Mouse (Mus musculus) embryo, embryonic 11 days (tissue): Measurements from ENCODE around the gene Dek.

Source experiments
- DNase-seq: peaks from one replicate; pipeline ENCODE4 v3.0.0-alpha.2; 2015

Dek gene

DNA sequence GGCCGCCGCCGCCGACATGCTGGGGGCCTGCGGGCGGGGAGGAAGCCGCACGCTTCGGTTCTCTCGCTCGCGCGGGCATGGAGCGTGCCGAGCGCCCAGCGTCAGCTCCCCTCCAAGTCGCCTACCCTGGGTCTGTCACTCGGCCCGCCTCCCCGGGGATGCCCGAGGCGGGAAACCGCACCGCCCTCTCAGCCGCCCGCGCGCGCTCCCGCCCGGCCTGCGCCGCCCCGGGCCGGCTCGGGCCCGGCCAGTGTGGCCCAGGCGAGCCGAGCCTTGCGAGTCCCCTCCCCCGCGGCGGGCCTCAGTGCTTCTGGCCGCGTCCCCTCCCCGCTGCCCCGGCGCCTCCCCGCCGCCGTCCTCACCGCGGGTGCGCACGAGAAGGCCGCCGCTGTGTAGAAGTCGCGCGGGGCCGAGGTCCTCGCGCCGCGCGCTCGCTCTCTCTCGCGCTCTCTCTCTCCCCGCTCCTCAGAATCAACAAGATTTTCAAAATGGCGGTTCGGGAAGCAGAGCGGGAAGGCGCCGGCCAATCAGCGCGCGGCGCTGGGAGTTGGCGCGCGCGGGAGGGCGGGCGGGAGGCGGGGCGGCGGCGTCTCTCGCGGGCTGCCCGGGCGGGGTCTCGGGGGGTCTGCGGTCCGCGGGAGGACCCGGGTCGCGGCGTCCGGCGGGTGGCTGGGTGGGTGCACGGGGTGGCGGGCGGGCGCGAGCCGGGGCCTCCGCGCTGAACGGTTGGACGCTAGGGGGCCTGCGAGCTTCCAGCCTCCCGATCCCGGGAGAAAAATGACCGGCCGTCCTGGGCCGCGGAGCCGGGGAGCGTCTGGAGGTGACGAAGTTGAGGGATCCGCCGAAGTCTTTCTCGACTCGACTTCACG is at the start of gene Dek:
Gene Dek (minus strand): TSS at position 491 of the 869 bp plus-strand sequence.
- peak; percentile 96 for DNase-seq

DNA sequence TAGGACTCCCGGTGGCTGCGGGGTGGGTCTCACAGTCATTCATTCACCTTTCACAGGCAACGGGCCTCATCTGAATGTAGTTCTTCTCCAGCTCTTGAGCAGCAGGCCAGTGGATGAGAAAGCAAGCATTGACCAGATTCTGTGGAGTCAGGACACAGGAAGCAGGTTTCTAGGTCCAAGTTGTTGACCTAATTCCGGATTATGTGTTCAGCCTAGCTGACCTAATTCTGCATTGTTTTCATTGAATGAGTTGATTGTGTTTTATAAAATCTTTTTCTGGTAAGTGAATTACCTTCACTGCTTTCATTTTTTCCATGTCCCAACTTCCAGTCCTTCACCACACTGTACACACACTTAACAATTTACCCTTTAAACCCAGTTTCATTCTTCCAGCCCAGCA is 48.9 kb upstream of the Dek start:
- DNase-seq, result no peak

DNA sequence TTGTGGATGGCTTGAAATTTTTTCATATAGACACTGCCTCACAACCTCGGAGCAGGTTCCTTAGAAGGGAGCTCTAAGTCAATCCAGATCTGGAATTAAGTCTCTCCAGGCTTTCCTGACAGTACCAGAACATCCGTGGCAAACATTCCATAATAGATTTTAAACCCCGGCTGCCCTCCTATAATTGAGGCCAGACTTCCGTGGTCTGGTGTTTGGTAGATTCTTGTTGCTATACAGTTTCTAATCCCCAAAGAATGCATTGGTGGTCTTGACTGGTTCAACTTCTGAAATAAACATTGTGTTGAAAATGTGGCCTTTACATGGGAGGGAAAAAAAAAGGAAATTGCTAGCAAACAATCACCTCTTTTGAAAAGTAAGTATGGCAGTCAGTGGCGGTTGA is 47.2 kb upstream of the Dek start:
- peak; percentile 31 for DNase-seq

DNA sequence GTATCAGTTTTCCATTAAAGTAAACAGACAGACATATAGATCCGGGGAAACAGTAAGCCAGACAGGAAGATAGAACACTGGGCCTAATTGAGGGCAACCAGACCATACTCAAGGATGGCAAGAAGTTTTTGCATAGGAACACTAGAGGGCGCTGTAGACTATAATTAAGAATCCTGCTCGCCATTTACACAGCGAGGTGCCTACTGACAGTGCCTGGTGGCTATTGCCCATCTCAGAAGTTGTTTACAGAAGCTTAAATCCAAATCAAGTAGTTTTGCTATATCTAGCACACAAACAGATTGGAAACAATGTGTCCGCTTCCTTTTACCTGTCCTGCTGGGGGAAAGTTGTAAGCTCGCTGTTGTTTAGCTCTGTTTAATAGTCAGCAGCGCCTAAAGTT is 46.4 kb upstream of the Dek start:
- DNase-seq, result peak; percentile 90

DNA sequence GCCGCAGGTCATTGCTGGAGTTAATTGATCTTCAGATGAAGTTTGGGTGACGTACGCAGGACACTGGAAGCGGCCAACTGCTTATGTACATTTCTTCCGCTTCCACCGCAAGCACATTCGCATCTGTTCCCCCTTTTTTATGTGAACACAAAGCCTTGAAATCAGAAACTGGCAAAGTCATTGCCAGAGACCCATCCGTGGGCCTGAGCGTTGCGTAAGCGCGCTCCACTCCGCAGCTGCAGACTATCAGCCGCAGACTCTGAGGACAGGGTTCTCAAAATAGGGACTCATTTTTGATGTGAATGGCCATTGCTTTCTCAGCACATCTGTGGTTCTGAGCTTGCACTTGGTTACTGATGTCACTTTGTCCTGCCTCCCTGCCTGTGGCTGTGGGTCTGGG is 45.1 kb upstream of the Dek start:
- no peak for DNase-seq

DNA sequence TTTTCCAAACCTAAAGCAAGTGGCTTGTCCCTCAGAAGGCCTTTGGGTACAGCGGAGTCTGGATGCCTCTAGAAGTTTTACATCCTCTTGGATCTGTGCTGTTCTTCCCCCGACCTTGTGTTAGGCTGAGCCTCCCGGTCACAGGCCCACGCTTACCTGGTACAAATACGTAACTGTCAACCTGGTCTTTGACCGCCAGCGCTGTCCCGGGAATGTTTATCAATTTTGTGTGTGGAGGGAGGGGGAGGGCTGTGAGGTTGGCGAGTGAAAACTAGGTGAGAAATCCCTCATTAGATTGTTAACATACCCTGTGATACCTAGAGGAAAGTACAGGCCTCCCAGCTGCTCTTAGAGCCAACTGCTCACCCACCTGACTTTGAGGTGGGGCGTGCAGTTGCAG is 44.0 kb upstream of the Dek start:
- DNase-seq, result no peak

DNA sequence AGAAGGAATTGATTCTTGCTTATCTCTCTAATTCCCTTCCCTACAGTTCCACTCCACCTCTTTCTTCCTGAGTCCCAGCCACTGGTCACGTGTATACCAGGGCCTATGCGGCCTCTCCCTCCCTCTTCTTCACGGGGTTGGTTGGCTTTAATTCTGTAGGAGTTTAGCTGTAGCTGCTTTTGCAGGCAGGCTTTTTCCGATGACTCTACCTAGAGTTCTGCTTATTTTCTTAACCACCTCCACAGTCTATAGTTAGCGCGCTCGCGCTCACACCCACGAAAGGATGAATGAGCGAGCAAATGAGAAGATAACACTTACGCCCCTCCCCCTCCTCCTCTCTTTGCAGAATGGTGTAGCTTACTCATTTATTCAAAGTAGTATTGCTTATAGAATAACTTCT is 42.6 kb upstream of the Dek start:
- no peak for DNase-seq

DNA sequence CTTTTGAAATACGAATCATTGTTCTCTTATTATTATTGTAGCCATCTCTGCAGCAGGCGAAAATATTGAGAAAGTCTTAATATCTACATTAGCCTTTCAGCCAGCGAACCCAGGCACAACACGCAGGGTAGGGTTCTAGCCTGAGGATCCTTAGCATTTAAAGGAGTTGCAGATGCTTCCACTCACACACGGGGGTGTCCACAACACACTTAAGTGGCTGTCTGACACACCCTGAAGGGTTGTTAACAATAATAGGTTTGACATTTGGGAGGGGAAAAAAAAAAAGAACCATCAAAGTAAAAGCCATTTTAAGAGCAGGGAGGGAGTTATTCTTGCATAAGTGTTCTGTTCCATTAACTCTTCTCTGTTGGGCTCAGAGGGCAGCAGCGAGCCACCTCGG is 40.4 kb upstream of the Dek start:
- DNase-seq, result no peak

DNA sequence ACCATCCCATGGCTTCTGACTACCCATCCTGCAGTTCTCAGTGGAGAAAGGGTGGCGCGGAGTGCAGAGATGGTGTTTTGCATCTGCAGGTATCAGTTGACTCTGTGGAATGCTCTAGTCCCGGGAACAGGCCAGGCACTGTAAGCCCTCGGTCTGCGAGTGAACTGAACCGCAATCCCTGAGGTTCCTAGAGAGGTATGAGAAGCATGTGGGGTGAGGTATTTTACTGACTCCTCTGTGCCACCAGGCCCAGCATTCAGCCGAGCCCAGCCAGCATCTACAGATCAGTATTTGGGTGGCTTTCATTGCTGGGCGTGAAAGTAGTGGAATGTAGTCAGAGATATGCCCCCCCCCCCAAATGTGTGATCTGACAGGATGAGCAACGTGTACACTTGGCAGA is 39.9 kb upstream of the Dek start:
- DNase-seq, result no peak

DNA sequence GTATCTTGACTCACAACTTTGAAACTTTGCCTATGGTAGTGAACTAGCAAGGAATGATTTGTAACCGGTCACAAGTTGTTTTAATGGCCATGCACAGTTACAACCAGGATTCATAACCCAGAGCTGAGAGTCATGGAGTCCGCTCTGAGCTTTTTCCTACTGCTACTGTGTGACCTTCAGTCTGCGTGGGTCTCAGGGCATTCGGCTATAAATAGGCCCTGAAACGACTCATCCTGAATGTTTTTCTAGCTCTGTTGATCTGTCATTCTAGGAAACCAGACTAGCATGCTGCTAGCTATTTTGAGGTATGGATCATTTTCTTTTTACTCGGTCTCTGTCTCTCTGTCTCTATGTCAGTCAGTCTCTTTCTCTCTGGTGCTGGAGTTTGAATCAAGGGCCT is 36.8 kb upstream of the Dek start:
- no peak for DNase-seq

DNA sequence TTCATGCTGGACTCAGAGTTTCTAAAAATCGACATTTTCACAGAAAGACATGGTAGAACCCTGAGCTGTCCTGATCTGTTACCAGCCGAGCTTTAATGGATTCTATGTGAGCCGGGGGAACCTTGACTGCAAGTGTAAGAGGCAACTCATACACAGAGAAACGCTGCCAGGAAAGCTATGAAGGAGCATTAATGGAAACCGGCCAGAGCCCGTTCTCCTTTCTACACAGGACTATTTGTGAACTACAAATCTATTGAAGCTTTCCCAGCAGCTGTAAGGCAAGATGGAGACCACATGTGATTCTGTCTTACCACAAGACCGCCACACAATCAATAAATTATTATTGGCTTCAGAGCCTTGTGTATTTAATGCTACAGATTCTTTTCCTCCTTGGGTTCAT is 29.7 kb upstream of the Dek start:
- no peak for DNase-seq

DNA sequence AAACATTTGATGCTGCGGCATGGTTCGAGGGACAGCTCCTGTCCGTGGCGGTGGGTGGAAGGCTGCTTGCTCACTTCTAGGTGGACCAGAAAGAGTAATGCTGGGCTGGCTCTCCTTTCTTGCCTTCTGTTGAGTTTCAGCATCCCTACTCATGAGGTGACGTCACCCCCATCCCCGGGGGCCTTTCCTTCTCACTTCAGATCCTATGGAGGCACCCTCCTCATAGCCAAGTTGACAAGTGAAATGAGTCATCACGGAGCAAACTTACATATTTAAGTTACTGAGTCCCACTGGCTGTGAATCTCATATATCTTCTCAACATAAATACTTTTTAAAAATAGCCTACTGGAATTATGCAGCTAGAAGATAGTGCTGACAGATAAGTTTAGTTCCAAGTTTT is 28.8 kb upstream of the Dek start:
- no peak for DNase-seq

DNA sequence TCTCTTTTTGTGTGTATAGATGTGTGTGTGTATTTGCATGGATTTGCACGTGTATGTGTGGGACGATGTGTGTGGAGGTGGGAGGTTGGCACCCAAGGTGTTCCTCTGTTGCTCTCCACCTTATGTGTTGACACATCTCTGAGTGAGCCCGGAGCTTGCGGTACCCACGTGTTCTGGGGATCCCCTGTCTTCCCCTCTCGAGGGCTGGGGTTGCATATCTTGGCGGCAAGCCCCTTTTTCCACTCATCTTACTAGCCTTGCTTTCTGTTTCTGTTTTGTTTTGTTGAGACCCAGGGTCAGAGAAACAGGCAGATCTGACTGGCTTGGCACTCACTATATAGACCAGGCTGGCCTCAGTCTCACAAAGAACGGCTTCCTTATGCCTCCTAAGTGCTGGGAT is 27.1 kb upstream of the Dek start:
- no peak for DNase-seq

DNA sequence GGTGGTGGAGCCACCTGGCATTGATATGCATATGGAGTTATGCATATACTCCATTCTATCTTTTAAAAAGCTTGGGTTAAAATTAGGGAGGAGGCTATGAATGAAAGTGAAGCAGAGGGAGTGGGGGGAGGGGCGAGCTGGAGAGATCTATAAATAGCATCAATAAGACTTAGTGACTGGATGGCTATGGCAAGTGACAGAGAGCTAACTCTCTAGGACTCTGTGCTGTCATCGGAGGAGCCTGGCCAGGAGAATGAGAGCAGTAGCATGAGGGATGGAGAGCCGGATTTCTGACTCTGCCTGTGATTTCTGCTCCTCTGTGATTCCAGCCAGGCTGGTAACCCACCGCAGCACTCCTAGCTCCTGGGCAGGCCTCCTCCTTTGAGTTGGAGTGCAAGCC is 23.1 kb upstream of the Dek start:
- no peak for DNase-seq

DNA sequence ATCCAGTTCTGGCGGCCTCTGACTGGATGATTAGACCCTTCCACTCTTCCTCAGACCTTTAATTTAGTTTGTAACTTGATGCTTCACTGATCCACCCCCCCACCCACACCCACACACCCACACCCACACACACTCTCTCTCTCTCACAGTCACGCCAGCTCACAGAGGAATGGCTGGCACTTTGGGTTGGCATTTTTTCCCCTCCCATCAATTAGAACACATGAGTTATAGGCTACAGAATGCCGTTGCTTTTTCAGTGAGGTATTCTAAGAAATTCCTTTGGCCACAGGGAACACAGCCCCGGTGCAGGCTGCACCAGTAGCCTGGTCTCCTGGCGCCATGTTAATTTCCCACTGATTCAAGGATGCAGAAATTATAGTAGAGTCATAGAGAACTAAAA is 19.6 kb upstream of the Dek start:
- DNase-seq, result no peak

DNA sequence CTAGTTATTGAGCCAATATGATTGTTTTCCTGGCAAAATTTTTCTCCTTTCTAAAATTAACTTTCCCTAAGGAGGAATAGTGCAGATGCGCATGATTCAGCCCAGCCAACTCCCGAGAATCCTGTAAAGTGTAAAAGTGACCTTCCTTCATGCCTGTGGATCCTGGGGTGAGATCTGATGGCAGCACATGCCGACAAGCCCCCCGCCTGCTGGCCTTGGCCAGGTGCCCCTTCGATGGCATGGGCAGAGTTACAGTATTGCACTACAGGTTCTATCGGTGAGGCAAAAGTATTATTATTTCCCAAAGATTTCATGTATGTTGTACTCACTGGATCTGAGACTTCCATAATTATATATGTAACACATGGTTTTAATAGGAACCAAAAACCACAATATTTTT is 19.0 kb upstream of the Dek start:
- DNase-seq, result no peak

DNA sequence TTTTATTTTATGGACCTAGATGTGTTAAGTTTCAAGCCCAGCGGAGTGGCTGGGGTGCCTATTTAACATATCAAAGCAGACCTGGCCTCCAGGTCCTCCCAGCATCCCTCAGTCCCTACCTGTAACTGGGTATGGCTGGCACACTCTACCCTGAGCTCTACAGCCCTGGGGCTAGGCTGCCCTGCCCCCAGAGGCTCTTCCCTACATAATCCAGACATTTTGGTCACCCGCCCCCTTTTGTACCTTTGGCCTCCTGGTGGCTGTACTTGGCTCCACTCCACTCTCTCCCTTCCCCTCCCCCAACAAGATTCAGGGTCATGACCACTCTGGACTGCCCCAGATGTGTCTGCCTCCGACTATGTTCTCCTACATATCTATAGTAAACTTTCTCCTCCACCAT is 18.4 kb upstream of the Dek start:
- DNase-seq, result peak; percentile 47

DNA sequence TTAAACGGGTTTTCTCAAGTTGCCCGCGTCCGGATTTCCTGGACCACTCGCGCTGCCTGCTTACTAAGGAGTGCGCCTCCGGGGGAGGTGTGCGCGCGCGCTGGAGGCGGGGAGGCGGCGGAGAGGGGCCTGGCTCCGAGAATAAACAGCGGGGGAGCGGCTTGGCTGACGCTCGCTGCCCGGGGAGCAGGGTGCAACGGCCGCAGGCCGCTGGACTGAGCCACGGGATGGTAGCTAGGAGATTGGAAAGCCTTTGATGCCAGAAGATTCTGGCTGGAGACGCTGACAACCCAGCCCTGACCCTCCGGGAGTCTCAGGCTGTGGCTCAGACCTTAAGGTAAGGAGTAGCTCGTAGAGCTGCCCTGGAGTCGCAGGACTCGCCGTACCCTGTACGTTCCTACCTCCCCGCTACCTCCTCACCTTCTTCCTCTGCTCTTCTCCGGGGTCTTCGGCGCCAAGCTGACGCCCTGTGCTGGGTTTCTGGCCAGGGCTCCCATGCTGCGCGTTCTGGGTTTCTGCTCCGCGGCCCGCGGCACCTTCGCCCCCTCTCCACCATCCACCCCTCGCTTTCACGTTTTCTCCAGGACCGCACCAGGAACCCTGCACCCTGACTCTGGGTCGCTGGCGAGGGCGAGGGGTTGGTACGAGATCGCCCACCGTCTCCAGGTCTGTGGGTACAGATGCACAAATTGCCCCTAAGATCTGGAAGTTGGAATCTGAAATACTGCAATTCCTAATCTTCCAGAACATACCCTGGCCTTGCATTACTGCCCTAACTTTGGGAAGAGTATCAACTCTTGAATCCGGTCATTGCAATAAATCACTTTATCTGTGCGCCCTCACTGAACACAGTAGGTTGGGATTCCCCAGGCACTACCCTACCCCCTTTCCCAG is 16.8 kb upstream of the Dek start, which contains the start of gene Rnf144b:
Gene Rnf144b (plus strand): TSS at position 120 of the 894 bp plus-strand sequence.
- DNase-seq, result peak; percentile 76

DNA sequence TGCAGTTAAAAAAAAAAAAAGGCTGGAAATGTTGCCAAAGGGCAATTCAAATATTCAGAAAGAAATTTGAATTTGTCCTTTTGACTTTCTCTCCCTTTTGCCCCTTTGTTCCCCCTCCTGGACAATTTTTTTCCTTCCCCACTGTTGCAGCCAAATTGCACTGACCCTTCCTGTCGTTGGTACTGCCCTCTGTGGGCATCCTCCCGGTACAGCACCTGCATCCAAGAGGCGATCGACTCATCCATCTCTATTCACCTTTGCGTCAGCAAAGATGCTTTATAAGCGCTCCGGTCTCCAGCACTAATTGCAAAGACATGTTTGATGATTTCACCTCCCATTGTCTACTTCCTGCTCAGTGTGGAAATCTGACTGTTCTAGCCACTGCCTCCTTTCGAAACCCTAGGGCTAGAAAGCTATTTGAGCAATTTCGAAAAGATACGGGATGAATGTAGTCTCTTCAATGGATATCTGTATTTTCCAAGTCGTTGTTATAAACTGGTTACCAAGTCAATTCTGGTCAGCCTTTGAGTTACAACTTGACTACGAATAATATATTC is 15.4 kb upstream of the Dek start:
- DNase-seq, result no peak

DNA sequence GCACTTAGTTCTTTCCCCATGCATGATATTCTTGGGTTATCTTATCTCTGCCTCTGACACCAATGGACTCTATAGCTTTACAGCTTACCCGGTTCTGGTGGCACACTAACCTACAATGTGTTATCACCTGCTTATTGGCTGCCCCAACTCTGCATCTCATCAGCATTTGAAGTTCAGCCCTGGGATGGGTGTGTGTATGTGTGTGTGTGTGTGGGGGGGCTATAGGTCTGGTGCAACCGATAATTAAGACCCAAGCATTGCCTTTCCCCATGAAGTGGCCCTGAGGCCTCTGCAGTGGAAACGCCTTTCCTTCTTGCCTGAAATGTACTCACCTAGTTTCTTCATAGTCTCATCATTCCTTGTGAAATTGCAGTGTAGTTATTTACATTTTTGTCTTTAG is 10.0 kb upstream of the Dek start:
- DNase-seq, result no peak

DNA sequence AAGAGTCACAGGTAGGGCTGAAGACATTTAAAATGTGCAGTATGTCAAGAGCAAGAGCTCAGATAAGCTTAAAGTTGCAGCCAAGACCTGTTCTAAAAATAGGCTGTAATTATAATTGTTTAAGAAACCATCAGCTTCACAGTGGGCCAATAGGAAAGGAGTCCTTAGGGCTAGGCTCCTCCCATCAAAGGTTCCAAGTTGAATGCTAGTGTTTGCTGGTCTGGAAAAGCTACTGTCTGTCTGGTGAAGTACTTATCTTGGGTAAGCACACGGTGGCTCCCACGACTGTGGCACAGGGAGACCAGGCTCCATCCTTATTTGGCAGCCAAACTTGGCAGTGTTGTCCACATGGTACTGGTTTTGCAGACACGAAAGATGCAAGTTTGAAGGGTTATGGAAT is 6.9 kb upstream of the Dek start:
- no peak for DNase-seq

DNA sequence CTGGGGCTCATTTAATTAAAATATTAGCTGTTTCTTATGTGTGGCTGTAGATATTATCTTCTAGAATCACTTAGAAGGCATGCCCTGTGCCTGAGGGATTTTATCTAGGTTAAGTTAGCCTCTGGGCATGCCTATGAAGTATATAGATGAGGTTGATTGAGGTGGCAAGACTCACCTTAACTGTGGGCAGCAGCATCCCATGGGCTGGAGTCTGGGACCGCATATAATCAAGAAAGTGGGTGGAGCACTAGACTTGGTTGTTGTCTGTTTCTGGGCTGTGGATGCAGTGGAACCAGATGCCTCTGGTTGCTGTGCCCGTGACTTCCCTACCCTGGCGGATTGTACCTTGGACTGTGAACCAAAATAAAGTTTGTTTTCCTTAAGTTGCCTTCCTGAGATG is 6.1 kb upstream of the Dek start:
- no peak for DNase-seq

DNA sequence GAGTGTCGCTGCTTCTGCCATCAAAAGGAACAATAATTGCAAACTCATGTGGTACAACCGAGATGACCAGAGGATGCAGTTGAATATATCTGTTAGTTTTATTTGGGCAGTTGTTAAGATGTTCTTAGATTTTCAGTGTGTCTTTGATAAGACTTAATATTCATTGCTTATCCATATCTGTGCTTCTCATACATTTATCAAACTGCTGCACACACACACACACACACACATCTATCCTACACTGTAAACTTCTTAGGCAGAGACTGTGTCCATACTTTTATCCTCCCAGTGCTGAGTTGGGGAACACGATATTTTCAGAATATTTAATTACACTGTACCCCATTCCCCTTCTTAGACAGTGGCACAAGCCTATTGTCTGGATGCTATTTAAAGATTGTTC is 5.2 kb upstream of the Dek start:
- DNase-seq, result no peak

DNA sequence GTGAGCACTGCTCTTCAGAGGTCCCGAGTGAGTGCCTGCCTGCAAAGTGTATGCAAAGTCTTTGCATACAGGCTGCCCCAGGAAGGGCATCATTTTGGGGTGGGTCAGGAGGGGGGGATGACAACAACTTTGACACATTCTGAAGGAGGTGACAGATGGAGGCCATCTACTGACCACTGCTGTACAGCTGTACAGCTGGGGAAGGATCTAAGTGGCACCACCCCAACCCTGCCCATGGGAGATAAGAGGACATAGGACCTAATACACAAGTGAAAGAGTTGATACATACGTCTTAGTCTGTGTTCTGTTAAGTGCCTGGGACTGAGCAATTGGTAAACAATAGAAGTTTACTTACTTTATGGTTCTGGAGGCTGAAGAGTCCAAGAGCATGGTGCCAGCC is 3.2 kb upstream of the Dek start:
- DNase-seq, result no peak
